Mouse (Mus musculus) hindbrain, embryonic 10.5 days (tissue): ENCODE results near the gene E330021D16Rik. TPM values are rescaled to one million over a fixed set of nuclear protein-coding genes. Genes with fewer than 3 reads are reported as not detected.
"Not testable (repeated sequence)": the region's sequence is repeated elsewhere in the genome, so short reads cannot be mapped to it uniquely, and the experiment has no call there.

Experiments
- DNase-seq: peaks from one replicate; pipeline ENCODE4 v3.0.0-alpha.2; 2017; ENCODE audit warnings: low spot score
- H3K27ac ChIP-seq: fragments of 300-500 bp; sonication (generic); 2 replicates; pipeline ENCODE4 v1.5.1; 2016; ENCODE audit warnings: mild to moderate bottlenecking, moderate library complexity
- H3K27me3 ChIP-seq: fragments of 300-500 bp; sonication (generic); 2 replicates; pipeline ENCODE4 v1.6.1; 2016; ENCODE audit warnings: mild to moderate bottlenecking; ENCODE audit not compliant: poor library complexity, insufficient read depth, severe bottlenecking
- H3K36me3 ChIP-seq: fragments of 300-500 bp; sonication (generic); 2 replicates; pipeline ENCODE4 v1.6.1; 2016; ENCODE audit warnings: mild to moderate bottlenecking, moderate library complexity
- H3K4me1 ChIP-seq: fragments of 300-500 bp; sonication (generic); replicated peaks from 2 replicates; pipeline ENCODE4 v1.6.1; 2016; ENCODE audit warnings: mild to moderate bottlenecking
- H3K4me3 ChIP-seq: fragments of 300-500 bp; sonication (generic); 2 replicates; pipeline ENCODE4 v1.5.1; 2016; ENCODE audit warnings: mild to moderate bottlenecking, moderate library complexity
- H3K9me3 ChIP-seq: fragments of 300-500 bp; sonication (generic); 2 replicates; pipeline ENCODE4 v1.6.1; 2016; ENCODE audit warnings: mild to moderate bottlenecking, moderate library complexity
- WGBS: fragments of 180-500 bp; shearing (Covaris S2); methylation state at CpG from one replicate; pipeline ENCODE4 v1.1.7; 2016; 5-methylcytosine and 5-hydroxymethylcytosine counted together
- polyA plus RNA-seq: library from polyadenylated mRNA; unstranded; fragments of >200 nt; fragmentation: Nextera tagmentation; extraction: Ambion mirVana; gene quantifications from 2 replicates; pipeline ENCODE4 v1.2.1, GENCODE M21; 2016

The E330021D16Rik gene
- polyA plus RNA-seq = not detected in 2 replicates

GRCm38 (mm10) chr6:136415133-136415775 is at the start of gene E330021D16Rik:
E330021D16Rik (minus strand) TSS chr6:136415569.
- Histone ChIP-seq H3K9me3 (peaks cover 4% of the 10 kb centered on the region; the same call in 1 of the 2 replicates), H3K27me3 (no peaks in the 10 kb centered on the region), H3K27ac (no peak within 1 kb of the TSS), H3K36me3 (no peaks in the 10 kb centered on the region), H3K4me3 (no peak within 1 kb of the TSS), H3K4me1 (no peaks in the 10 kb centered on the region)
- WGBS = 85% methylated on average over 9 of the region's 9 CpGs
- no peak for DNase-seq

- no peak overlapping the region for H3K4me3 ChIP-seq
- no peaks in the 10 kb centered on the region for H3K27me3 ChIP-seq
- H3K9me3 ChIP-seq = peaks cover 5% of the 10 kb centered on the region; the same call in 1 of the 2 replicates
- DNase-seq = no peak
- 91% methylated on average over 8 of the region's 8 CpGs for WGBS
- H3K36me3 ChIP-seq = no peaks in the 10 kb centered on the region
- peaks cover 27% of the 10 kb centered on the region for H3K4me1 ChIP-seq
- peak overlapping the region; percentile 97; the same call in 1 of the 2 replicates for H3K27ac ChIP-seq
Measured at GRCm38 (mm10) chr6:136465021-136465420, 49.7 kb upstream of the E330021D16Rik start.

- DNase-seq = no peak
- H3K36me3 ChIP-seq = no peaks in the 10 kb centered on the region
- no peaks in the 10 kb centered on the region for H3K27me3 ChIP-seq
- H3K4me1 ChIP-seq = peaks cover 19% of the 10 kb centered on the region
- no peak overlapping the region for H3K4me3 ChIP-seq
- peaks cover 5% of the 10 kb centered on the region; the same call in 1 of the 2 replicates for H3K9me3 ChIP-seq
- 74% methylated on average over 12 of the region's 12 CpGs for WGBS
- H3K27ac ChIP-seq = peak overlapping the region; percentile 68
Measured at GRCm38 (mm10) chr6:136464121-136464621, 48.8 kb upstream of the E330021D16Rik start.

- H3K27ac ChIP-seq = peak overlapping the region; percentile 4; the same call in 1 of the 2 replicates
- no peak overlapping the region for H3K4me3 ChIP-seq
- H3K9me3 ChIP-seq = peaks cover 5% of the 10 kb centered on the region; the same call in 1 of the 2 replicates
- WGBS = 71% methylated on average over 9 of the region's 9 CpGs
- H3K27me3 ChIP-seq = no peaks in the 10 kb centered on the region
- no peak for DNase-seq
- H3K4me1 ChIP-seq = peaks cover 12% of the 10 kb centered on the region
- no peaks in the 10 kb centered on the region for H3K36me3 ChIP-seq
Measured at GRCm38 (mm10) chr6:136463491-136463890, 48.1 kb upstream of the E330021D16Rik start.

GRCm38 (mm10) chr6:136459156-136459555 is 43.8 kb upstream of the E330021D16Rik start:
- Histone ChIP-seq H3K36me3 (no peaks in the 10 kb centered on the region), H3K27me3 (no peaks in the 10 kb centered on the region), H3K4me3 (no peak overlapping the region), H3K4me1 (no peaks in the 10 kb centered on the region), H3K9me3 (no peaks in the 10 kb centered on the region), H3K27ac (no peak overlapping the region)
- 86% methylated on average over 7 of the region's 7 CpGs for WGBS
- no peak for DNase-seq

- no peak for DNase-seq
- H3K27me3 ChIP-seq = no peaks in the 10 kb centered on the region
- no peaks in the 10 kb centered on the region for H3K4me1 ChIP-seq
- H3K9me3 ChIP-seq = no peaks in the 10 kb centered on the region
- no peaks in the 10 kb centered on the region for H3K36me3 ChIP-seq
- no peak overlapping the region for H3K4me3 ChIP-seq
- 96% methylated on average over 1 of the region's 1 CpGs for WGBS
- H3K27ac ChIP-seq = no peak overlapping the region
Measured at GRCm38 (mm10) chr6:136456302-136456701, 40.9 kb upstream of the E330021D16Rik start.

GRCm38 (mm10) chr6:136455696-136456095 is 40.3 kb upstream of the E330021D16Rik start:
- Histone ChIP-seq H3K27ac (no peak overlapping the region), H3K36me3 (no peaks in the 10 kb centered on the region), H3K4me1 (no peaks in the 10 kb centered on the region), H3K27me3 (no peaks in the 10 kb centered on the region), H3K9me3 (no peaks in the 10 kb centered on the region), H3K4me3 (no peak overlapping the region)
- 84% methylated on average over 3 of the region's 3 CpGs for WGBS
- no peak for DNase-seq

- no peak overlapping the region for H3K4me3 ChIP-seq
- no peak overlapping the region for H3K27ac ChIP-seq
- WGBS = 92% methylated on average over 3 of the region's 3 CpGs
- H3K36me3 ChIP-seq = no peaks in the 10 kb centered on the region
- no peak for DNase-seq
- no peaks in the 10 kb centered on the region for H3K4me1 ChIP-seq
- H3K27me3 ChIP-seq = no peaks in the 10 kb centered on the region
- H3K9me3 ChIP-seq = peaks cover 4% of the 10 kb centered on the region; the same call in 1 of the 2 replicates
Measured at GRCm38 (mm10) chr6:136452623-136453022, 37.3 kb upstream of the E330021D16Rik start.

GRCm38 (mm10) chr6:136450863-136451262 is 35.5 kb upstream of the E330021D16Rik start:
- no peaks in the 10 kb centered on the region for H3K4me1 ChIP-seq
- DNase-seq = no peak
- peaks cover 6% of the 10 kb centered on the region; the same call in 1 of the 2 replicates for H3K9me3 ChIP-seq
- no peak overlapping the region for H3K4me3 ChIP-seq
- 91% methylated on average over 6 of the region's 6 CpGs for whole genome bisulfite sequencing
- no peaks in the 10 kb centered on the region for H3K27me3 ChIP-seq
- H3K27ac ChIP-seq = no peak overlapping the region
- no peaks in the 10 kb centered on the region for H3K36me3 ChIP-seq

GRCm38 (mm10) chr6:136449930-136450329 is 34.6 kb upstream of the E330021D16Rik start:
- Histone ChIP-seq H3K36me3 (no peaks in the 10 kb centered on the region), H3K27me3 (no peaks in the 10 kb centered on the region), H3K4me1 (no peaks in the 10 kb centered on the region), H3K27ac (no peak overlapping the region), H3K9me3 (peaks cover 15% of the 10 kb centered on the region), H3K4me3 (no peak overlapping the region)
- 81% methylated on average over 1 of the region's 1 CpGs for WGBS
- DNase-seq = no peak

GRCm38 (mm10) chr6:136449270-136449692 is 33.9 kb upstream of the E330021D16Rik start:
- Histone ChIP-seq H3K27me3 (no peaks in the 10 kb centered on the region), H3K4me3 (no peak overlapping the region), H3K9me3 (peaks cover 21% of the 10 kb centered on the region), H3K36me3 (no peaks in the 10 kb centered on the region), H3K4me1 (no peaks in the 10 kb centered on the region), H3K27ac (no peak overlapping the region)
- DNase-seq = no peak
- 86% methylated on average over 9 of the region's 9 CpGs for WGBS

- peaks cover 25% of the 10 kb centered on the region for H3K9me3 ChIP-seq
- 88% methylated on average over 2 of the region's 2 CpGs for WGBS
- not testable (repeated sequence) for H3K27ac ChIP-seq, DNase-seq, H3K4me3 ChIP-seq, H3K36me3 ChIP-seq, H3K27me3 ChIP-seq, H3K4me1 ChIP-seq
Measured at GRCm38 (mm10) chr6:136439205-136439604, 23.8 kb upstream of the E330021D16Rik start.

GRCm38 (mm10) chr6:136436151-136436550 is 20.8 kb upstream of the E330021D16Rik start:
- not testable (repeated sequence) for DNase-seq, H3K36me3 ChIP-seq, H3K9me3 ChIP-seq, H3K4me1 ChIP-seq, H3K27ac ChIP-seq, H3K4me3 ChIP-seq, H3K27me3 ChIP-seq
- WGBS = 82% methylated on average over 3 of the region's 3 CpGs
